Mouse (Mus musculus) spleen, adult 2 months (tissue): ENCODE results near the gene Ada.

ENCODE experiments used
- CTCF ChIP-seq: fragments of 200-500 bp; IDR thresholded peaks from 2 replicates; pipeline ENCODE4 v1.5.1; 2011; ENCODE audit warnings: mild to moderate bottlenecking, inconsistent platforms; ENCODE audit not compliant: insufficient read depth, insufficient read length, insufficient replicate concordance; ENCODE audit errors: extremely low read depth
- POLR2A ChIP-seq: fragments of 200-500 bp; IDR thresholded peaks from 2 replicates; pipeline ENCODE4 v1.6.1; 2011; ENCODE audit warnings: low read depth, low read length, inconsistent platforms

- TF ChIP-seq CTCF = no peak
- TF ChIP-seq POLR2A = no peak
Observed at GRCm38 (mm10) chr2:163783901-163784300, 33.9 kb upstream of the Ada start.
